Mouse (Mus musculus) neural tube, embryonic 14.5 days (tissue): Measurements from ENCODE around the gene Jmjd1c. TPM values are rescaled to one million over a fixed set of nuclear protein-coding genes. Genes with fewer than 3 reads are reported as not detected.

Experiments
- ATAC-seq: fragments of 200-750 bp; cut with Nextera tagmentation; 2 replicates; pipeline ENCODE4 v1.8.0; 2017; ENCODE audit warnings: low read depth, mild to moderate bottlenecking, moderate TSS enrichment, moderate library complexity
- H3K27ac ChIP-seq: fragments of 300-500 bp; sonication (generic); 2 replicates; pipeline ENCODE4 v1.5.1; 2014; ENCODE audit warnings: low read depth, mild to moderate bottlenecking, control low read depth, low read length, moderate library complexity, mixed read lengths
- H3K27me3 ChIP-seq: fragments of 300-500 bp; sonication (generic); 2 replicates; pipeline ENCODE4 v1.6.1; 2014; ENCODE audit warnings: low read length; ENCODE audit not compliant: control insufficient read depth, insufficient read depth
- H3K36me3 ChIP-seq: fragments of 300-500 bp; sonication (generic); 2 replicates; pipeline ENCODE4 v1.6.1; 2014; ENCODE audit warnings: low read length, mixed read lengths; ENCODE audit not compliant: control insufficient read depth, insufficient read depth
- H3K4me1 ChIP-seq: fragments of 300-500 bp; sonication (generic); 2 replicates; pipeline ENCODE4 v1.6.1; 2014; ENCODE audit warnings: low read length; ENCODE audit not compliant: control insufficient read depth, insufficient read depth
- H3K4me2 ChIP-seq: fragments of 300-500 bp; sonication (generic); 2 replicates; pipeline ENCODE4 v1.6.1; 2014; ENCODE audit warnings: mild to moderate bottlenecking, low read depth, low read length, control low read depth
- H3K4me3 ChIP-seq: fragments of 300-500 bp; sonication (generic); 2 replicates; pipeline ENCODE4 v1.5.1; 2014; ENCODE audit warnings: low read depth, low read length, control low read depth, mixed read lengths
- H3K9ac ChIP-seq: fragments of 300-500 bp; sonication (generic); replicated peaks from 2 replicates; pipeline ENCODE4 v1.6.1; 2014; ENCODE audit warnings: low read depth, mild to moderate bottlenecking, control low read depth, low read length, mixed read lengths
- H3K9me3 ChIP-seq: fragments of 300-500 bp; sonication (generic); 2 replicates; pipeline ENCODE4 v1.6.1; 2016; ENCODE audit warnings: low read length; ENCODE audit not compliant: control insufficient read depth
- WGBS: fragments of 180-500 bp; shearing (Covaris S2); extraction: QIAGEN DNeasy Blood & Tissue Kit; methylation state at CpG from one replicate; pipeline ENCODE4 v1.1.7; 2014; 5-methylcytosine and 5-hydroxymethylcytosine counted together
- polyA plus RNA-seq: library from polyadenylated mRNA; unstranded; fragments of >200 nt; fragmentation: Nextera tagmentation; extraction: Ambion mirVana; gene quantifications from 2 replicates; pipeline ENCODE4 v1.2.1, GENCODE M21; 2014

The Jmjd1c gene
- polyA plus RNA-seq, 1 experiment from 2014 or later: 67.0 TPM

DNA sequence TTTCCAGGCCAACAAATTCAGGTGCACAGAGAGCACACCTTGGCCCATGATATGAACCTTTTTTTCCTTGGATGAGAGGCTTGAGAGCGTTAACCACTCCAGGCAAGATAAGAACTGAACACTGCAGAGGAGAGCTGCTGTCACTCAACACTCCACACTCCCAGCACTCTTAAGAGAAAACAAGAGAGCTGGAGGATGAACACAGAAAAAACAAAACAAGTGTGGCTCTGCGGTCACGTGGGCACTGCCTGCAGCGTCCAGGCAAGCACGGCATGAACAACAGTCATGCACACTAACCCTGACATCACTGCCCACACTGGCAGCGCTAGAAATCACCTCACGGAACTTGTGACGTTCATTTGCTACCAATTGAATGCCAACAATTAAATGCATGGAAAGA is 185.9 kb downstream of the Jmjd1c start:
- Histone ChIP-seq H3K4me2 (no peak overlapping the region), H3K4me1 (peaks cover 15% of the 10 kb centered on the region), H3K4me3 (no peak overlapping the region), H3K27ac (no peak overlapping the region), H3K9ac (no peak overlapping the region), H3K9me3 (no peaks in the 10 kb centered on the region), H3K36me3 (no peaks in the 10 kb centered on the region), H3K27me3 (no peaks in the 10 kb centered on the region)
- no peak for ATAC-seq
- 83% methylated on average over 8 of the region's 8 CpGs for WGBS

DNA sequence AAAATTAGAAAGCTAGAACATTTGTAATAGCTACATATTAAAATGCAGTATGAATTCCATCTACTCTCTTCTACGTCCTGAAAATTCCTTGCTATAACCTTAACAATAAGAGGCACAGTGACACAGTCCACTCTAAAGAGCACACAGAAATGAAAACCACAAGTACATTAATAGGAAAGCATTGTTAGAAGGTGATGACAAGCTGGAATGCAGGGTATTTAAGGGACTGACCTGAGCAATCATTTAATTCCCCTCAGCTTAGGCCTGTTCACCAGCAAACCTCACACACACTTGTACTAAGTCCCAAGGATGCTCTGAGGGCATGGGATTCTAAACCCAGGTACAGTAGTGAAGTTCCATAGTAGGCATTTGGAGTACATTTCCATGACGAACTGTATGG is 186.6 kb downstream of the Jmjd1c start:
- WGBS: 88% methylated on average over 2 of the region's 2 CpGs
- Histone ChIP-seq H3K27ac (no peak overlapping the region), H3K9me3 (no peaks in the 10 kb centered on the region), H3K4me3 (no peak overlapping the region), H3K9ac (0 out of 2 replicates have a peak overlapping the region, but pooled peaks have one; percentile 11), H3K4me1 (peaks cover 15% of the 10 kb centered on the region), H3K4me2 (no peak overlapping the region), H3K36me3 (no peaks in the 10 kb centered on the region), H3K27me3 (no peaks in the 10 kb centered on the region)
- no peak for ATAC-seq

DNA sequence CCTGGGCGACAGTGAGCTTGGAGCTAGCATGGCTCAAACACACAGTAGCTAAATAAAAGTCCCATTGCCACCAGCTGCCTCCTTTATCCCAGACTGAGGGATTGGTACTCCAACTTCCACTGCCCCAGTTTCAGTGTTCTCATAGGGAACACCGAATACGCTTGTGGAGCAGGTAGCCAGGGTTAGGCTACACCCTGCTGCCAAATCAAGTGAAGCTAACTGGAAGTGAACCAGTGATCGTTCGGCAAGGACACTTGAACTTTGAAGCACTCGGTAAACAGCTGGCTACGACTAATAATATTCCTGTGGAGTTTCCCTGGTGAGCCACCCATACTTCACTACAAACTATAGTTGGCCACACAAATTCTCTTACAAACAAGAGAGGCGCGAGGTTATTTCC is 187.6 kb downstream of the Jmjd1c start:
- 90% methylated on average over 9 of the region's 9 CpGs for WGBS
- Histone ChIP-seq H3K4me3 (no peak overlapping the region; the same call in 1 of the 2 replicates), H3K4me2 (peak overlapping the region; percentile 20; the same call in 1 of the 2 replicates), H3K27ac (no peak overlapping the region), H3K9ac (no peak overlapping the region), H3K36me3 (no peaks in the 10 kb centered on the region), H3K9me3 (no peaks in the 10 kb centered on the region), H3K27me3 (no peaks in the 10 kb centered on the region), H3K4me1 (peaks cover 15% of the 10 kb centered on the region)
- ATAC-seq: no peak

- Histone ChIP-seq H3K36me3 (no peaks in the 10 kb centered on the region), H3K27me3 (no peaks in the 10 kb centered on the region), H3K9me3 (no peaks in the 10 kb centered on the region), H3K4me1 (peaks cover 15% of the 10 kb centered on the region), H3K27ac (peak overlapping the region; percentile 66), H3K4me3 (peak overlapping the region; percentile 72), H3K4me2 (peak overlapping the region; percentile 90), H3K9ac (peak overlapping the region; percentile 78)
- ATAC-seq: no peak
- WGBS: 2% methylated on average over 10 of the region's 10 CpGs
Measured at GRCm38 (mm10) chr10:67284311-67284710, 188.4 kb downstream of the Jmjd1c start.

- Histone ChIP-seq H3K9ac (peak overlapping the region; percentile 78), H3K36me3 (no peaks in the 10 kb centered on the region), H3K9me3 (no peaks in the 10 kb centered on the region), H3K4me2 (peak overlapping the region; percentile 90), H3K27me3 (no peaks in the 10 kb centered on the region), H3K4me3 (peak overlapping the region; percentile 72), H3K27ac (peak overlapping the region; percentile 66), H3K4me1 (peaks cover 15% of the 10 kb centered on the region)
- WGBS: under 1% methylated on average over 35 of the region's 41 CpGs
- ATAC-seq: peak; percentile 80; the same call in 1 of the 2 replicates
Measured at GRCm38 (mm10) chr10:67284761-67285175, 188.8 kb downstream of the Jmjd1c start.

DNA sequence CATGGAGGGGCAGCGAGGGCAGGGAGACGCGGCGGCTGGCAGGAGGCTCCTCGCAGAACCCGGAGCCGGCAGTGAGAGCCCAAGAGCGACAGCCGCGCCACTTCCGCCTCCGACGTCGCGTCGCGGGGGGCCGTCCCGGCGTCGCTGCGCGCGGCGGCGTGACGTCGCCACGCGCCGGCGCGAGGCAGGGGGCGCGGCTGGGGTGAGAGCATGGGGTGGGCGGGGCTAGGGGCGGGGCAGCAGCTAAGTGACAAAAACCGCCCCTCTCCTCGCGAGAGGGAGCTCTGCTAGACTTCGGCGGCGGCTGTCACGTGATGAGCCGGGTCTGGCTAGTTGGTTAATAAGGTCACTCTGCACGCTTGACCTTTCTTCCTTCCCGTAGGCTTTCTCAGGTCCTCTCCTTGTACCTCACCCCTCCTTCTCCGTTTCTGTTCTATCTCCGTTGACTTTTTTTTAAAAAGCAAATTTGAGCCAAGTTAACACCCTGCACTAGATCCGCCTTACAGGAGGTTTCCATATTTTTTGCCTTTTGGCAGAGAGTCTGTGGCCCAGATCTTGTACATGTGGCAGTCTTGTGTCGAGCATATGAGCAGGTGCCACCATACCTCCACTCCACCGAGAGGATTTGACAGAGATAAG is 189.4 kb downstream of the Jmjd1c start, which contains the start of gene Nrbf2:
Nrbf2 (minus strand) TSS at position 130 of the 639 bp plus-strand sequence.
- peak within 1 kb of the TSS; percentile 78 for H3K9ac ChIP-seq
- peak; percentile 92 for ATAC-seq
- H3K27ac ChIP-seq: peak within 1 kb of the TSS; percentile 69
- no peaks in the 10 kb centered on the region for H3K36me3 ChIP-seq
- H3K4me3 ChIP-seq: peak within 1 kb of the TSS; percentile 72
- H3K4me1 ChIP-seq: peaks cover 15% of the 10 kb centered on the region
- H3K4me2 ChIP-seq: peak within 1 kb of the TSS; percentile 90
- WGBS: 4% methylated on average over 48 of the region's 52 CpGs
- H3K9me3 ChIP-seq: no peaks in the 10 kb centered on the region
- no peaks in the 10 kb centered on the region for H3K27me3 ChIP-seq

GRCm38 (mm10) chr10:67287877-67288276 is 192.0 kb downstream of the Jmjd1c start:
- Histone ChIP-seq H3K9me3 (no peaks in the 10 kb centered on the region), H3K9ac (no peak overlapping the region), H3K4me1 (peaks cover 11% of the 10 kb centered on the region), H3K27me3 (no peaks in the 10 kb centered on the region), H3K4me3 (no peak overlapping the region), H3K4me2 (no peak overlapping the region), H3K36me3 (no peaks in the 10 kb centered on the region), H3K27ac (no peak overlapping the region)
- ATAC-seq: no peak
- 58% methylated on average over 3 of the region's 3 CpGs for WGBS

DNA sequence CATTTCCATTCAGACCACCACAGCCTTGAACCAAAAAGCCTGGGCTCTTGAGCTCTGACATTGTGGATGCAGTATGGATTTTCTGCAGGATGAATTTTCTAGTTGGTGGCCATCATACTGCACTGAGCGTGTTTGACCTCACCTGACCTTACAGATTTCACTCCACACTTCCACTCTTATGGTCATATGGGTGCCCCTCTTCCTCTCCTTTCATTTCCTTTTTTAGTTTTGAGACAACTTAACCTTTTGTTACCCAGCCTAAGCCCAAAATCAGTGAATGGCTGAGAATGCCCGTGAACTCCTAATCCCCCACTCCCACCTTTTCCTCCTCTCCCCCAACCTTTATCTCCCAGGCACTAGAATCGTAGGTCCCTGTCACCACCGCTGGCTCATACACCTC is 194.7 kb downstream of the Jmjd1c start:
- H3K9ac ChIP-seq: no peak overlapping the region
- no peak for ATAC-seq

DNA sequence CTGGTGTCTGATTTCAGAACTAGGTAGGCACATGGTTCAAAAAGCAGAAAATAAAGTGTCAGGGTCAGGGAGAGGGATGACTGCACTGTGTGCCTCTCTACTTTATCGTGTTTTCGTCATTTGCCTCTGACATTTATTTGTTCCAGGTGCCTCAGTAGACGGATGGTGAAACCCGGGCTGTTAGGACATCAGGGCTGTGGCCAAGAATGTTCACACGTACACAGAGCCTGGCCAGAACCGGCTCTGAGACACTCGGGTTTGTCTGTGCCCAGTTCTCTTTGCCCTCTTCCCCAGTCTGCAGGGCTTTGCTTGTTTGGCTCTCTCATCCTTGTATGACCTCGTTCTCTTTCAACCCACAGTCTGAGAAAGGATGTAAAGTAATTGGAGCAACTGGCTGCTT is 195.2 kb downstream of the Jmjd1c start:
- no peak overlapping the region for H3K27ac ChIP-seq
- no peaks in the 10 kb centered on the region for H3K27me3 ChIP-seq
- 74% methylated on average over 8 of the region's 8 CpGs for WGBS
- no peak overlapping the region for H3K4me2 ChIP-seq
- no peaks in the 10 kb centered on the region for H3K9me3 ChIP-seq
- H3K4me3 ChIP-seq: no peak overlapping the region
- ATAC-seq: no peak
- H3K36me3 ChIP-seq: no peaks in the 10 kb centered on the region
- no peaks in the 10 kb centered on the region for H3K4me1 ChIP-seq
- H3K9ac ChIP-seq: no peak overlapping the region

More for the DNA sequence above, 194.7 kb downstream of the Jmjd1c start:
- Histone ChIP-seq H3K4me3 (no peak overlapping the region), H3K9me3 (no peaks in the 10 kb centered on the region), H3K27me3 (no peaks in the 10 kb centered on the region), H3K27ac (no peak overlapping the region), H3K4me2 (no peak overlapping the region), H3K4me1 (no peaks in the 10 kb centered on the region), H3K36me3 (no peaks in the 10 kb centered on the region)
- 74% methylated on average over 4 of the region's 4 CpGs for WGBS
